Mouse (Mus musculus) neural tube, embryonic 13.5 days (tissue): ENCODE results near the gene Nrf1. TPM values are rescaled to one million over a fixed set of nuclear protein-coding genes. Genes with fewer than 3 reads are reported as not detected.
A peak's percentile ranks its signal among the peaks of the same experiment; 100 is the strongest.

Experiments used
- ATAC-seq: fragments of 200-750 bp; cut with Nextera tagmentation; 2 replicates; pipeline ENCODE4 v1.8.0; 2017; ENCODE audit warnings: low read depth, mild to moderate bottlenecking, moderate TSS enrichment, moderate library complexity
- H3K27ac ChIP-seq: fragments of 300-500 bp; sonication (generic); replicated peaks from 2 replicates; pipeline ENCODE4 v1.5.1; 2015; ENCODE audit warnings: moderate library complexity, mild to moderate bottlenecking, inconsistent platforms
- H3K27me3 ChIP-seq: fragments of 300-500 bp; sonication (generic); 2 replicates; pipeline ENCODE4 v1.6.1; 2015; ENCODE audit warnings: mild to moderate bottlenecking, inconsistent platforms
- H3K36me3 ChIP-seq: fragments of 300-500 bp; sonication (generic); 2 replicates; pipeline ENCODE4 v1.6.1; 2015; ENCODE audit warnings: mild to moderate bottlenecking, inconsistent platforms
- H3K4me1 ChIP-seq: fragments of 300-500 bp; sonication (generic); replicated peaks from 2 replicates; pipeline ENCODE4 v1.6.1; 2015; ENCODE audit warnings: inconsistent platforms
- H3K4me2 ChIP-seq: fragments of 300-500 bp; sonication (generic); 2 replicates; pipeline ENCODE4 v1.6.1; 2015; ENCODE audit warnings: inconsistent platforms, mild to moderate bottlenecking, moderate library complexity
- H3K4me3 ChIP-seq: fragments of 300-500 bp; sonication (generic); 2 replicates; pipeline ENCODE4 v1.5.1; 2015; ENCODE audit warnings: mild to moderate bottlenecking, inconsistent platforms
- H3K9ac ChIP-seq: fragments of 300-500 bp; sonication (generic); 2 replicates; pipeline ENCODE4 v1.6.1; 2015; ENCODE audit warnings: moderate library complexity, mild to moderate bottlenecking, inconsistent platforms
- H3K9me3 ChIP-seq: fragments of 300-500 bp; sonication (generic); 2 replicates; pipeline ENCODE4 v1.6.1; 2016; ENCODE audit warnings: inconsistent platforms
- WGBS: fragments of 180-500 bp; shearing (Covaris S2); methylation state at CpG from one replicate; pipeline ENCODE4 v1.1.7; 2015; 5-methylcytosine and 5-hydroxymethylcytosine counted together
- polyA plus RNA-seq: library from polyadenylated mRNA; unstranded; fragments of >200 nt; fragmentation: Nextera tagmentation; extraction: Ambion mirVana; gene quantifications from 2 replicates; pipeline ENCODE4 v1.2.1, GENCODE M21; 2015

The Nrf1 gene
- polyA plus RNA-seq: 40.0 and 40.9 TPM in 2 replicates

DNA sequence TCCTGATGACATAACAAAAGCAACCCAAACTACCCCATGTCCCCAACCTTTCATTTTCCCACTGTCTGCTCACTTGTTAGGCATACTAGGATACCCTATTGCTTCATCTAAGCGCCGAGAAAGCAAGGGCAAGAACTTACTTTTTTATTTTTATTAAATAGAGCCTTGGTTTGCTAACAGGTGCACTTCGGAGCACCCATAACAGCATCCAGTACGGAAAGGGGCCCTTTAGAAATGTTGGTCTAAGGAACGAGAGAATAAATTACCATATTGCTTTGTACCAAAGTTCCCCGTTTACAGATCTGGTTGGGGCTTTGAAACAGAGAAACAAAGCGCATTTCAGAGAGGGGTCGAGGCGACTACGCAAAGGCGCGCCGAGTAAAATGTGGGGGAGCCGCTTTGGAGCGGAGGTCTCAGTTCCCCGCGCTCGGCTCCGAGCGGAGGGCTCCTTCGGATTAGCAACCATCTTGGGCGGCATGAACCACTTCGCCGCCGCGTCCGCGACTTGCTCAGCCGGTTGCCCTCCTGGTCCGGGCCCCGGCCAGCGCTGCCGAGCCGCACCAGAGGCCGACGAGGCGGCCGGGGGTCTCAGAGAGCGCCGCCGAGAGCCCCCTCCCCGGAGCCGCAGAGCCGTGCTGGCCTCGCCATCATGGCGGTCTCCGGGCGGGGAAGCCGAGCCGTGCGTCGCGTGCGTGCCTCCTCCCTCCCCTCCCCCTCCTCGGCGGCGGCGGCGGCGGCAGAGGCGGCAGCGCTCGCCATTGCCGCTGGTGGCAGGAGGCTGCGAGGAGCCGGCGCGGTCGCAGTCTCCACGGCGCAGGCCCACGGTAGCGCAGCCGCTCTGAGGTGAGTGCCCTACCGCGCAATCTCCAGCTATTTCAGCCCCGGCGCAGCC, at the start of gene Nrf1:
Nrf1 (plus strand) TSS at position 718 of the 892 bp plus-strand sequence.
- Histone ChIP-seq H3K27ac (peak within 1 kb of the TSS; percentile 100), H3K4me3 (peak within 1 kb of the TSS; percentile 98), H3K27me3 (no peaks in the 10 kb centered on the region), H3K4me1 (peaks cover 35% of the 10 kb centered on the region), H3K9ac (peak within 1 kb of the TSS; percentile 100), H3K9me3 (no peaks in the 10 kb centered on the region), H3K36me3 (no peaks in the 10 kb centered on the region), H3K4me2 (peak within 1 kb of the TSS; percentile 61)
- under 1% methylated on average over 59 of the region's 78 CpGs for WGBS
- ATAC-seq: peak; percentile 97

DNA sequence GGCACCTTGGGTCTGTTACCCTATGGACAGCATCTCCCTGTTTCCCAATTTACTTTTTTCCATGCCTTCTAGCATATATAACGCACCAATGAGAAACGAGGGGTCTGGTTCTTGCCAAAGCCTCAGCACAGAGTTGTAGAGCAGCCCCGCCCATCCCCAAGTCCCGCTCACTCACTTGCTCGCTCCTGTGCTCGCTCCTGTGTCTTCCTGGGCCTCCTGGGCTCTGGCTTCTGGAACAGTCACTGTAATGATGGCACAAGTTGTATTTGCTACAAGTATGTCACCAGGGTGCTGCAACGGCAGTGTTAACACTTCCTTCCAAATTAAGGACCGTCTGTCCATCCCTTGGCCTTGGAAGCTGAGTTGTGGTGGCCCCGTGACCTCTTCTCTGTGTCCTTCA, 49.6 kb upstream of the Nrf1 start:
- 77% methylated on average over 9 of the region's 9 CpGs for WGBS
- Histone ChIP-seq H3K9ac (no peak overlapping the region), H3K27me3 (no peaks in the 10 kb centered on the region), H3K4me3 (no peak overlapping the region), H3K9me3 (no peaks in the 10 kb centered on the region), H3K36me3 (no peaks in the 10 kb centered on the region), H3K4me2 (no peak overlapping the region), H3K27ac (no peak overlapping the region), H3K4me1 (no peaks in the 10 kb centered on the region)
- ATAC-seq: no peak

DNA sequence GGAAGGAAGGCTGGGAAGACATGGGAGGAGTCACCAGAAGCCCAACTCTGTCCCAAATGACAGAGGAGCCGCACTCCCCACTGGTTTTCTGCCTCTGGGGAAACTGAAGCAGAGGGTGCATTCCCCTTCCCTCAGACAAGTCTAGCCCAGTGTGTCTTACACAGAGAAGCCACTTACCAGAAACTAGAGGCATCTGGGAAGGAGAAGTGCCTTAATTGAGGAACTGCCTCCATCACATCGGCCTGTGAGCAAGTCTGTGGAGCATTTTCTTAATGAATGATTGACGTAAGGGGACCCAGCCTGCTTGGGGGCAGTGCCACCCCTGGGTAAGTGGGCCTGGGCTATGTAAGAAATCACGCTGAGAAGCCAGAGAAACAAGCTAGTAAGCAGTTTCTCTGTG, 49.0 kb upstream of the Nrf1 start:
- no peak overlapping the region for H3K27ac ChIP-seq
- H3K36me3 ChIP-seq: no peaks in the 10 kb centered on the region
- ATAC-seq: no peak
- H3K9ac ChIP-seq: no peak overlapping the region
- no peak overlapping the region for H3K4me3 ChIP-seq
- H3K27me3 ChIP-seq: no peaks in the 10 kb centered on the region
- H3K4me2 ChIP-seq: no peak overlapping the region
- WGBS: 70% methylated on average over 4 of the region's 4 CpGs
- H3K9me3 ChIP-seq: no peaks in the 10 kb centered on the region
- H3K4me1 ChIP-seq: no peaks in the 10 kb centered on the region

DNA sequence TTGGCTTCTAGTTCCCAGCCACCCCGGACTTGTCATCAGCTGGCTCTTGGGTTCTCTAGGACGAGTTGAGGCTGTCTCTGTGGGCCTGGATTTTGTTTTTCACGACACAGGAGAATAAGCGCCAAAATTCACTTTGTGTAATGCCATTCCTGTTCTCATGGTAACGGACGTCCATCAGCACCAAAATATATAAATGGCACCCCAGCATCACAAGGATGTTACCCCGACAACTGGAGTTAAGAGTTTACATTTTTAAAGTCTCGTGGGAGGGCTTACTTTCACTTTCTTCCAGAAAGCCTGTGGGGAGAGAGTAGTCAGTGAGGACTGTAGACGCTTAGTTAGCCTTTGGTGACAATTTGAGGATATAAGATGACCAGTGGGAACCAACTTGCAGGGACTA, 45.2 kb upstream of the Nrf1 start:
- Histone ChIP-seq H3K27ac (no peak overlapping the region), H3K36me3 (no peaks in the 10 kb centered on the region), H3K9me3 (no peaks in the 10 kb centered on the region), H3K4me3 (no peak overlapping the region), H3K4me1 (no peaks in the 10 kb centered on the region), H3K4me2 (no peak overlapping the region), H3K9ac (no peak overlapping the region), H3K27me3 (no peaks in the 10 kb centered on the region)
- WGBS: 82% methylated on average over 9 of the region's 9 CpGs
- no peak for ATAC-seq

DNA sequence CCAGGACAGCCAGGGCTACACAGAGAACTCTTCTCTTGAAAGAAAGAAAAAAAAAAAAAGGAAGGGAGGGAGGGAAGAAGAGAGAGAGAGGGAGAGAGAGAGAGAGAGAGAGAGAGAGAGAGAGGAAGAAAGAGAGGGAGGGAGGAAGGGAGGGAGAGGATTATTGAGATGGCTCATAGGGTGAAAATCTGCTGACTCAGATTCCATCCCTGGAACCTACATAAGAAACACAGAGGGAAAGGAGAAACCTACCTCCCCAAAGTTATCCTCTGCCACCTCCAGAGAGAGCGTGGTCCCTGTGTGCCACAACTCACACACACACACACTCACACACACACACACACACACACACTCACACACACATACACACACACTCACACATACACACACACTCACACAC, 41.9 kb upstream of the Nrf1 start:
- Histone ChIP-seq H3K27me3 (no peaks in the 10 kb centered on the region), H3K4me2 (no peak overlapping the region), H3K27ac (no peak overlapping the region), H3K36me3 (no peaks in the 10 kb centered on the region), H3K9me3 (no peaks in the 10 kb centered on the region), H3K4me3 (no peak overlapping the region), H3K4me1 (no peaks in the 10 kb centered on the region), H3K9ac (no peak overlapping the region)
- WGBS: 100% methylated on average over 1 of the region's 1 CpGs
- no peak for ATAC-seq

DNA sequence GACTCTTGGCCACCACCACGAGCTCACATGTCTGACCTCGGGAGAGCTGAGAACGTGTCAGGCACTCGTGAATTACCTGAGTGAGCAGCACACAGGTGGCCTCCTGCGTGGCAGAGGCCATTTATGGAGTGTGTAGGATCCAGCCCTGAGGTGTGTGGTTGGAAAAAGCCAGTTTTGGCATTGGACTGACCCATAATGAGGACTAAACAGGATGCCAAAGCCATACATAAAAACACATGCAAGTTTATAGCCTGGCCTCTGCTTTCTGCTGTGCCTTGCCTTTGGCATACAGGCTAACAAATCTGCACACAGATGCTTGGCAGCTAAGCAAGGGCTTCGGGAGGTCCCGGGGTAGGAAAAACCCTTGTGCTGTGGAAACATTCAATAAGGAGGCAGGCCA, 38.6 kb upstream of the Nrf1 start:
- H3K4me3 ChIP-seq: no peak overlapping the region
- no peak for ATAC-seq
- no peaks in the 10 kb centered on the region for H3K27me3 ChIP-seq
- H3K27ac ChIP-seq: no peak overlapping the region
- H3K36me3 ChIP-seq: no peaks in the 10 kb centered on the region
- 89% methylated on average over 7 of the region's 7 CpGs for WGBS
- no peaks in the 10 kb centered on the region for H3K9me3 ChIP-seq
- H3K4me1 ChIP-seq: no peaks in the 10 kb centered on the region
- H3K9ac ChIP-seq: no peak overlapping the region
- no peak overlapping the region for H3K4me2 ChIP-seq

DNA sequence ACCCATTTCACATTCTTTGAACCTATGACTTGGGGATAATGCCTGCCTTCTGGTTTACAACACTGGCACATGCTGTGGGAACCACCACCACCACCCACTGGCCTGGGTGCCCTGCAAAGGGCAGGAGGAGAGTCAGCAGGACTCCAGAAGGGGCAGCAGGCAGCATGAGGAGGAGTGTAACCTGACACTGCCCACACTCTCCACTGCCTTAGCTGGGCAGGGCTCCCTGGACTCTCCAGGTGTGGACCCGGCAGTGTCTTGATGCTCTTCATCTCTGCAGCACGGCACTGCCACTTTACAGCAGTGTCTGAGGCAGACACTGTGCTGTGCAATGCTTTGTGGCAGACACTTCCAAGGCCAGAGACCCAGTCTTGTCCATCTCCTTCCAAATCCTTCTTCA, 34.3 kb upstream of the Nrf1 start:
- ATAC-seq: no peak
- no peak overlapping the region for H3K9ac ChIP-seq
- H3K4me1 ChIP-seq: no peaks in the 10 kb centered on the region
- 53% methylated on average over 2 of the region's 2 CpGs for WGBS
- no peak overlapping the region for H3K27ac ChIP-seq
- H3K9me3 ChIP-seq: no peaks in the 10 kb centered on the region
- no peaks in the 10 kb centered on the region for H3K27me3 ChIP-seq
- H3K4me3 ChIP-seq: no peak overlapping the region
- no peaks in the 10 kb centered on the region for H3K36me3 ChIP-seq
- no peak overlapping the region for H3K4me2 ChIP-seq

DNA sequence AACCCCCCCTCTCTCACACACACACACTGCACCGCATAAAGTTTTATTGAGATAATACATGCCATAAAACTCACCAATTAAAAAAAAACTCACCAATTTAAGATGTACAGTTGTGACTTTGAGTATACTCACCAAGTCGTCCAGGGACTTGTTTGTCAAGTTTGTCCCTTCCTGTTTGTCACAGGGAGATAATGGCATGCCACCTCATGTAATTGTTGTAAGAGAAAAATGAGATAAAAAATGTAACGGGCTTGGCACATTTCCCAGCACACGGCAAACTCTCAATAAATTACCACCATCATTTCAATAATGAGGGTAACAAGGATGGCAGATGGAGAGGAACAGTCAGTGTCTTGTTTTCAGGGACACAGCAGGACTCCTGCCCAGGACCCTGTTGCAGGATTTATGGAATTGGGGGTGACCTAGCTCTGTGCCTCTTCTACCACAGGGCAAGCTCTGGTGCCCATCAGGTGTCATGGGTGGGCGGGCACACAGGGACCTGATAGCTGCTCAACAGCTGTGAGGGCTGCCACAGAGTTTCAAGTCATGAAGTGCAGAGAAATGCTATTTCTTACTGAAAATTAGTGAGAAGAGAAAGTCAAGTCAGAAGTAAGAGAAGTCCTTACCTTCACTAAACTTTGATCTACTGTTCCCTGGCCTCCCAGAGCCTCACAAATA, 33.5 kb upstream of the Nrf1 start:
- H3K36me3 ChIP-seq: no peaks in the 10 kb centered on the region
- WGBS: 56% methylated on average over 5 of the region's 5 CpGs
- no peak for ATAC-seq

DNA sequence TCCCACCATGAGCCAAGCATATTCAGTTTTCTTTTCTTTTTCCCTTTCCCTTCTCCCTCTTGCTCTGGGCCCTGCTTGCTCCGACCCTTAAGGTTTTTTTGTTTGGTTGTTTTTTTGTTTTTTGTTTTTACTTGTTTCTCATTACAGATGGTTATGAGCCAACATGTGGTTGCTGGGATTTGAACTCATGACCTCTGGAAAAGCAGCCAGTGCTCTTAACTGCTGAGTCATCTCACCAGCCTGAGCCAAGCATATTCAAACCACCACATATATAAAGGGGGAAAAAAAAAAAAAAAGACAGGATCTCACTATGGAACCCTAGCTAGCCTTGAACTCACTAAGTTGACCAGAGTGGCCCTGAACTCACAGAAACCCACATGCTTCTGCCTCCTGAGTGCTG, 26.5 kb upstream of the Nrf1 start:
- Histone ChIP-seq H3K27me3 (no peaks in the 10 kb centered on the region), H3K36me3 (no peaks in the 10 kb centered on the region), H3K4me3 (no peak overlapping the region), H3K4me2 (no peak overlapping the region), H3K27ac (no peak overlapping the region), H3K4me1 (no peaks in the 10 kb centered on the region), H3K9me3 (no peaks in the 10 kb centered on the region), H3K9ac (no peak overlapping the region)
- WGBS: 86% methylated on average over 1 of the region's 1 CpGs
- no peak for ATAC-seq

More for the DNA sequence above, 33.5 kb upstream of the Nrf1 start:
- H3K4me3 ChIP-seq: no peak overlapping the region
- no peaks in the 10 kb centered on the region for H3K27me3 ChIP-seq
- no peak overlapping the region for H3K9ac ChIP-seq
- H3K9me3 ChIP-seq: no peaks in the 10 kb centered on the region
- no peaks in the 10 kb centered on the region for H3K4me1 ChIP-seq
- no peak overlapping the region for H3K4me2 ChIP-seq
- no peak overlapping the region for H3K27ac ChIP-seq

DNA sequence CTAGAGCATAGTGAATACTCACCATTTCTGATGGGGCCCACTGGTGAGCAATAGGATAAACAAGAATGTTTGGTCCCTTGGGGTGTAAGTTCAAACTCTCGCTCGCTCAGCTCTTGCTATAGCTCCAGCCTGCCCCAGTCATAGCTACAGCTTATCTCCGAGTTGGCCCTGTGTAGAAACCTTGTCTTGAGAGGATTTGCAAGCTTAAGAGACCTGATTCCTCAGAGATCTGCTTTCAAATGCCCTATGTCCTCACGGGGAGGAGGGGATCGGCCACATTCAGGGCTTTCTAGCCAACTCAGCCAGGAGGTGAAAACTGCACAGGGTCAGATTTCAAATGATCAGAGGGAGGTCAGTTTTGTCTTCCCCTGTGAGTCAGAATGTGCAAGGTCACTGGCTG, 26.1 kb upstream of the Nrf1 start:
- Histone ChIP-seq H3K9me3 (no peaks in the 10 kb centered on the region), H3K27me3 (no peaks in the 10 kb centered on the region), H3K9ac (no peak overlapping the region), H3K4me1 (no peaks in the 10 kb centered on the region), H3K4me2 (no peak overlapping the region), H3K4me3 (no peak overlapping the region), H3K27ac (no peak overlapping the region), H3K36me3 (no peaks in the 10 kb centered on the region)
- ATAC-seq: no peak
- 76% methylated on average over 5 of the region's 5 CpGs for WGBS

DNA sequence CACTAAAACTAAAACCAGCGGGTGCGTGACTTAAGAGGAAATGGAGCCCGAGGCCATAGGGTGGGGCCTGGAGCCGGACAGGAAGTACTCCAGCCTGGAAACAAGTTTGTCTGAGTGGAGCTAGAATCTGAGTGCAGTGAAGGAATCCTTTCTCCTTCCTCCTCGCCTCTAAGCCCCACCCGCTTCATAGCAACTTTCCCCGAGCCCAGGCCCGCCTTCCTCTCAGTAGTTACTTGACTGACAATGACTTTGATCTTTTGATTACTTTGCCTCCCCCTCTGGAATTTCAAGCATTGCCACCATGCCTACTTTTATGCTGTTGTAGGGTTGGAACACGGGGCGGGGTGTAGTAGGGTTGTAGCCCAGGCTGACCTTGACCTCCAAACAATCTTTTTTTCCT, 21.0 kb upstream of the Nrf1 start:
- no peaks in the 10 kb centered on the region for H3K9me3 ChIP-seq
- H3K4me2 ChIP-seq: no peak overlapping the region
- ATAC-seq: no peak
- 53% methylated on average over 10 of the region's 10 CpGs for WGBS
- no peak overlapping the region for H3K27ac ChIP-seq
- no peak overlapping the region for H3K4me3 ChIP-seq
- H3K36me3 ChIP-seq: no peaks in the 10 kb centered on the region
- H3K4me1 ChIP-seq: no peaks in the 10 kb centered on the region
- no peaks in the 10 kb centered on the region for H3K27me3 ChIP-seq
- H3K9ac ChIP-seq: no peak overlapping the region

DNA sequence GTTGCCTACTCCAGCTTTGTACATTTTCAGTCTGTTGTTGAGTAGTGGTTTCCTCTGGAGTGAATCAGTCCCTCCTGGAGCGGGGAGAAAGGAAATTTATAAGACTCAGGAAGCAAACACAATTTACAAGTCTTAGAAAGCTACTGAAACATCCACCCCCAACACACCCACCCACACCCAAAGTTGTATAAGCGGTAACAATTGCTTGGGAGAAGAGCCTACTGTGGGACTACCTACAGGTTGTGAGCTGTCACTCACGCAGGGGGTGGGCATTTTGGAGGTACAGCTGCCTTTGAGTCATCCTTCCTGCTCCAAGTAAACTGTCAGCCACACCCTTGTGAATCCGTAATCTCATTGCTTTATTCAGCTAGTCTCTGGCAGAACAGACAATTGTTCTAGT, 19.4 kb upstream of the Nrf1 start:
- Histone ChIP-seq H3K27ac (no peak overlapping the region), H3K36me3 (no peaks in the 10 kb centered on the region), H3K9me3 (no peaks in the 10 kb centered on the region), H3K4me2 (no peak overlapping the region), H3K9ac (no peak overlapping the region), H3K4me3 (no peak overlapping the region), H3K27me3 (no peaks in the 10 kb centered on the region), H3K4me1 (no peaks in the 10 kb centered on the region)
- no peak for ATAC-seq
- WGBS: 78% methylated on average over 4 of the region's 4 CpGs
